Mouse (Mus musculus): ENCODE measurements around the gene Arhgap28. TPM values are rescaled to one million over a fixed set of nuclear protein-coding genes. Genes with fewer than 3 reads are reported as not detected.

The Arhgap28 gene
- 0.83 and 1.0 TPM in 2 replicates for polyA plus RNA-seq (2012; ENCODE audit: insufficient read depth, insufficient read length, missing spikeins)

DNA sequence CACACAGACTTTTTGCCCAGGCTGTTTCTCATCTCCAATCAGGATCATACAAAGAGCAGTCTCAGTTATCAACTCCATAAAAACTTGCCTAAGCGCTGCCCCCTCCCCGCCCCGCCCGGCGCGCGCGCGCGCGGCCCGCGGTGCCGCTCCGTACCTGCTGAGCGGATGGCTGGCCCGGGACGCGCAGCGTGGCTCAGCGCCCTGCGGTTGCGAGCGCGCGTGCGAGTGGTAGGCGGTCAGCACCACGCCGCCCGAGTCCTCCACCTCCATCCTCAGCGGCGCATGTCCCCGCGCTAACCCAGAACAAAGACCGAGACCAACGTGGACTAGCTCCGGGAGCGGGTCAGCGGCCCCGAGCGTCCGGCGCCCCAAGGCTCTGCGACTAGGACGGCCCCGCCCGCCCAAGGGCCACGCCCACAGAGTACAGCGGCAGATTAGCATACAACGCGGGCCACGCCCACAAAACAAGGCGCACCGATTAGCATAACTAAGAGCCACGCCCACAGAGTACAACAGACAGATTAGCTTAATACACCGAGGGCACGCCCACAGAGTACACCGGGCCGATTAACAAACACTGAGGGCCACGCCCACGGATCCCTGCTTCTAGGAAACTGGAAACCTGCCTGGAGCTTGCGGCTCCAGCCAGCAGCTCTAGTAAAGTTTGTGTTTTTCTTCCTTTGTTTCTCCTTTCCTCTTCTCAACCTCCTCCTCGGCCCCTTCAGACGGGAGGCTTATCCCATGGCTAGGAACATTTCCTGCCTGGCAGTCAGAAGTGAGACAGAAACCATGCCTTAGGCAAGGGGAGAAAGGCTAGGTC lies at the start of gene Arhgap28:
Gene Arhgap28, minus strand, starts transcription at position 380 of the 820 bp plus-strand sequence.
- no peaks in the 10 kb centered on the region; the same call in 1 of the 2 replicates for H3K4me1 ChIP-seq (ENCODE audit: control insufficient read depth, insufficient read depth, insufficient read length, low read length)
- peak within 1 kb of the TSS; percentile 90 for H3K4me3 ChIP-seq (ENCODE audit: insufficient read depth, low read depth, low read length)
- H3K27ac ChIP-seq (replicated peaks; ENCODE audit: low read depth, low read length): peak within 1 kb of the TSS; percentile 39; the same call in 1 of the 2 replicates

DNA sequence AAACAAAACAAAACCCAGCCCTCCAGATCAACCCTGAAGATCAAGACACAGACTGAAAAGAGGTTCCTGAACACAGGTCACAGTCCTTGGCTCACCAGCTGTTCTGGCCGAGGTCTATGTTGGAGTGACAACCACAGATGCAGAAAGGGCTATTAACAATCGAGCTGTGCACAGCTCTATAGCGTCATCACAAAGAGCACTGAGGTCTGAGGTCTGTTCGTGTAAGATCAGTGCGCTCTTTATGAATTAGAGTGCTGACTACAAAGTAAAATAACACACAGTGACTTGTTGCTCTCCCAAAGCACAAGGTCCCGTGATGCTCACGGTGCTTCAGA lies 42.4 kb upstream of the Arhgap28 start:
- no peak overlapping the region for H3K27ac ChIP-seq (replicated peaks; ENCODE audit: low read depth, low read length)
- H3K4me3 ChIP-seq (ENCODE audit: insufficient read depth, low read depth, low read length): no peak overlapping the region
- H3K4me1 ChIP-seq (ENCODE audit: control insufficient read depth, insufficient read depth, insufficient read length, low read length): no peaks in the 10 kb centered on the region

DNA sequence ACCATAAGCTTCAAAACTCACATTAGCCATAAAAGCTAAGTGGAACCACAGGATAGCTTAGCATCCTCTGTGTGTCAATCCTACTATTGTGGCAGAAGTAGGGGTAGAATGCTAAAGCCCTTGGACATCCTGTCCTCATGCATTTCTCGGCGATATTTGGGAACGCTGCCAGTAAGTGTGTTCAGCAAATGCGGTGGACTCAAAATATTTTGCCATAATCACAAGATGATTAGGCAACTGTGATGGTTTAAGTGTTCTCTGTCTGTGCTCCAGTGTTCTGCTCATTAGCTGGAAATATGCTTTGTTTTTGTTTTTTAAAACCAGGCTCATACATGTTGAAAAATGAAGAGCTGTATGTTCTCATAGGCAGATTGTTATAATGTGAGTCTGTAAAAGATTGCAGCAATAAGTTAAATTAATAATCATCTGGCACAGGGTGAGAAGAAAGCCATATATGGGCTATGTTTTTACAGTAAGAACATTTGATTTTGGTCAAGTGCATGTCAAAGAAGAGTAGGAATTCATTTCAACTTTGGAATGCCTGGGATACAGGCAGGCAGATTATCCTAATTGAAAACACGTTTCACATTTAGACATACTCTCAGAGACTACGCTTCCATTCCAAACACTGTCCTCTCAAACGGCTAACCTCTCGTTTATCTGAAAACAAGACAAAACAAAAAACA lies 41.9 kb upstream of the Arhgap28 start:
- Histone ChIP-seq H3K4me1 (ENCODE audit: control insufficient read depth, insufficient read depth, insufficient read length, low read length) (no peaks in the 10 kb centered on the region), H3K4me3 (ENCODE audit: insufficient read depth, low read depth, low read length) (no peak overlapping the region), H3K27ac (replicated peaks; ENCODE audit: low read depth, low read length) (no peak overlapping the region)

DNA sequence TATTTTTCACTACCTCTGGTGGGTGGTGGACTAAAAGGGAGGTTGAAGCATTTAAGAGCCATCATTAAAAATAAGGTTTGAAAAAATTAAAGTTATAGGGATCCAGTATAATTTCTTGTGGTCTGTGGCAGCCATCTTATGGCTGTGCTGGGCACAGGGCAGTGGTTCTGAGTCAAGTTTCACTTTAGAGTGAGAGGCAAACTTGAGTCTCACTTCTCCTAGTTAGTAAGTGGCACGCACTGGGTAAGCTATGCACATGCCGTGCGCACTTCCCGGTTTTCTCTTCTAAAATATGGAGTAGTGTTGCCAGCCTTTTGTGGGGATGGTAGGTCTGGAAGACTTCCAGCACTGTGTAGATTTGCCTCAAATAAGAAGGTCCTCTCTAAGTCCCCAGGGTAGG lies 38.5 kb upstream of the Arhgap28 start:
- Histone ChIP-seq H3K4me3 (ENCODE audit: insufficient read depth, low read depth, low read length) (no peak overlapping the region), H3K27ac (replicated peaks; ENCODE audit: low read depth, low read length) (no peak overlapping the region), H3K4me1 (ENCODE audit: control insufficient read depth, insufficient read depth, insufficient read length, low read length) (no peaks in the 10 kb centered on the region)

DNA sequence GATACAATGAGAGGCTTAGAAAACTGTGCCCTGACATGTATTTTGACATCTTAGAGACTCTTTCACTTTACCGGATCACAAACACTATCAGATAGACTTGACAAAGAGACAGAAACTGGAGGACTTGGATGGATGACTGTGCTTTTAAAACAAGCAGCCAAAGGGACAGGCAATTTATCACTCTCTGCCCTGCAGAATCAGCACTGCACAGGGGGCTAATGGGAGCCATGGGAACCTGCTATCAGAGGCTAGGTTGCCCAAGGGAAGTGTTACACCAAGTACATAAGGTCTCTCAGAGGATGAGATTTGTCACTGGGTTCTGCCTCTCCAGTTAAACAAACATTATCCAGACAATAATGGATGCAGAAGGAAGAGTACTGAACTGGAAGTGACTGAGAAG lies 33.1 kb upstream of the Arhgap28 start:
- Histone ChIP-seq H3K27ac (replicated peaks; ENCODE audit: low read depth, low read length) (no peak overlapping the region), H3K4me3 (ENCODE audit: insufficient read depth, low read depth, low read length) (no peak overlapping the region), H3K4me1 (ENCODE audit: control insufficient read depth, insufficient read depth, insufficient read length, low read length) (no peaks in the 10 kb centered on the region)

DNA sequence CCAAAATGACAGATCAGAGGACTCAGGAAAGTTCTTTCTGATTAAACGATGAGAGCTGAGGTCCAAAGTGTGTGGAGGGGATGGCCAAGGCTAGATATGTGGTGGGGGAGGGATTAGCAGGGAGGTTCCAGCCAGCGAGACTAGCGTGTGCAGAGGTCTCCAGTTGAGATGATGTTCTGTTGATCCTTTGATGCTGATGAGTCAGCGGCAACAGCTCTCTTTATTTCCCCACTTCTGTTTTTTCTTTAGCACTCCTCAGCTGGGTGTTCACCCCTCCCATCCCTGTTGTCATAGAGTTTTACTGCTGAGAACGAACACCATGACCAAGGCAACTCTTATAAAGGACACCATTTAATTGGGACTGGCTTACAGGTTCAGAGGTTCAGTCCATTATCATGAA lies 25.6 kb upstream of the Arhgap28 start:
- Histone ChIP-seq H3K4me3 (ENCODE audit: insufficient read depth, low read depth, low read length) (no peak overlapping the region), H3K27ac (replicated peaks; ENCODE audit: low read depth, low read length) (no peak overlapping the region), H3K4me1 (ENCODE audit: control insufficient read depth, insufficient read depth, insufficient read length, low read length) (no peaks in the 10 kb centered on the region)

DNA sequence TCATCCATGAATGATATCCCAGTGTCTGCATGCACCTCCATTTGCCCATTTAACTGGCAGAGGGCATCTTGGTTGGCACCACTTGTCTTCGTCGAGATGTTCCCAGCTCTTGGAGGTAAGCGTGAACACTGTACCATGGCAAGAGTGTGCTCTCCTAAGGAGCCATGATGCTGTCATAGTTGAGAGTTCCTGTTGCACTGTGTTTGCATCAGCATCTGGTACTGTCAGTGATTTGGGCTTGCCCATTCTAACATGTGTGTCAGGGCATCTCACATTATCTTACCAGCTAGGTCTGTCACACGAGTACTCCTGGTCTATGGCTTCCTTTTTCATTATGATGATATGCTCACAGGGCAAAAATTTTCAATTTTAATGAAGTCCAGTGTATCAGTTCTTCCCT lies 24.6 kb upstream of the Arhgap28 start:
- no peak overlapping the region for H3K4me3 ChIP-seq (ENCODE audit: insufficient read depth, low read depth, low read length)
- H3K4me1 ChIP-seq (ENCODE audit: control insufficient read depth, insufficient read depth, insufficient read length, low read length): no peaks in the 10 kb centered on the region
- no peak overlapping the region for H3K27ac ChIP-seq (replicated peaks; ENCODE audit: low read depth, low read length)

DNA sequence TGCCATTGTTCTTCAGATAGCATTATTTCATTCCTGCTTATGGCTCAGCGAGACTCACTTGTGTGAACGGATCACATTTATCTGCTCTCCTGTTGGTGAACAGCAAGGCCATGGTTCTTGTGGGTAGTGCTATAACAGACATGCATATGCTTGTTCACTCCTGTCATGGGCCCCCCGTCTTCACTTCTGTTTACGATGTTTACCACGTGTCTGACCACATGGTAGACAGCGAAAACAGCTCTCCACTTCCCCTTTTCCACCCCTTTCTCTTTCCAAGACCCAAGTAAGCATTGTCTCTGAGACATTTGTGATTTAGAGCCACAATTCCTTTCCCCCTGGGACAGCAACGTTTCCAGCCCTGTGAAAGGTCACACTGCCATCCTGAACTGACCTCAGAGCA lies 20.4 kb upstream of the Arhgap28 start:
- Histone ChIP-seq H3K27ac (replicated peaks; ENCODE audit: low read depth, low read length) (no peak overlapping the region), H3K4me3 (ENCODE audit: insufficient read depth, low read depth, low read length) (no peak overlapping the region), H3K4me1 (ENCODE audit: control insufficient read depth, insufficient read depth, insufficient read length, low read length) (no peaks in the 10 kb centered on the region)

DNA sequence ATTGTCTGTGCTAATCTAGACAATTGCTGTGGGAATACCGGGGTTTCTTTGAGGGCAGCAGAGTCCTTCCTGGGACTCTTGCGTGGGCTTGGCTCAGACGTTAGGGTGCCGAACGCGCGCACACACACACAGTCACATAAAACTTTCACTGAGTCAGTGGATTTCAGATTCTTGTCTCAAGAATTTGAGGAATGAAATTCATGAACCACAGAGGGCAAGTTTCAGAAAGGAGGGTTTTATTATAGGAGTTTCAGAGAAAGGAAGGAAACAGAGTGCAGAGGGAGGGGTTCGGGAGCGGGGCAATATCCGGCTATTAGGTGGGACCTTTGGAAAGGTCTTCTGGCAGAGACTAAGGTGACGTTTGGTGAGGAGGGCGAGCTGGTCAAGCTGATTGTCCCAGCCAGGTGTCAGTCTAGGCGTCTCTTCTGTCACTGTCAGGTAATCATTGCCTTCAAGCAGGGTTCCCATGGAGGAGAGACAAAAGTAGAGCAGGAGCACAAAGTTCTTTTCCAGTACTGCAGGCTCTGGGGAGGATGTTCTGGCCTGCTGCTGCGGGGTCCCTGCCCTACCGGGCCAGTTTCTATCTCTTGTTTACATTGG lies 15.6 kb upstream of the Arhgap28 start:
- Histone ChIP-seq H3K4me1 (ENCODE audit: control insufficient read depth, insufficient read depth, insufficient read length, low read length) (no peaks in the 10 kb centered on the region), H3K27ac (replicated peaks; ENCODE audit: low read depth, low read length) (no peak overlapping the region)

DNA sequence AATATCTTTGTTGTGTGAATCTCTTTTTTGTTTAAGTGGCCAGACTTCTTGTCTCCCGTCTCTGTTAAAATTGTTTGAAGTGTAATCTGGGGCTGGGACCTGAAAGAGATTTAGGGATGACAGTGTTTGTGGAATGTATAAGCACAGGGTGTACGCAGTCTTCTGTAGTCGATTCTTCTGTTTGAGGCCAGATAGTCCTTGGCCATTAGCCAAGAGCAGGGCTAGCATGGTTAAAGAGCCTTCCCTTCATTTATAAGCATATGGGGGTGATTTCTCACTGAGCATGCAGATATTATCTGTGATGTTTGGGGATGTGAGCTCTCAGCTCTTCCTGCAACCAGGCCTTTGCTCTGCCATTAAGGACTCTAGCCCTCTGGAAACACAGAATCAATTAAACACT lies 13.2 kb upstream of the Arhgap28 start:
- H3K27ac ChIP-seq (replicated peaks; ENCODE audit: low read depth, low read length): no peak overlapping the region
- H3K4me3 ChIP-seq (ENCODE audit: insufficient read depth, low read depth, low read length): no peak overlapping the region
- no peaks in the 10 kb centered on the region for H3K4me1 ChIP-seq (ENCODE audit: control insufficient read depth, insufficient read depth, insufficient read length, low read length)

More for the DNA sequence above, 15.6 kb upstream of the Arhgap28 start:
- H3K4me3 ChIP-seq (ENCODE audit: insufficient read depth, low read depth, low read length): no peak overlapping the region

DNA sequence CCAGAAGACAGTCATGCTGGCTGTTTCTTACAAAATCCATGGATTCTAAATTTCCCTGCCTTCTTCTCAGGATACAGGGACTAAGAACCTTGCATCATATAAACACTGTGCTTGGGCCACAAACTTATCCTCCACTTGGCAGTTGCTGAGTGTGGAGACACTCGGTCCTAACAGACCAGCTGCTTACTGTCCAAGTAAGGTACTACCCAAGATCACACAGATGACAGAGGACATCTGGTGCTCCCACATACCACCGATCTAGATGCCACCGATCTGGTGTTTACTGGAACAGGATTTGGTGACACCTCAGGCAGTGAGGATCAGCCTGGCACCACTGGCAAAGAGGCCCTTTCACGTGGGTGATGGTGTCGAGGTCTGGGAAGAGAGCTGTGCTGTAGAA lies 7.7 kb upstream of the Arhgap28 start:
- Histone ChIP-seq H3K4me1 (ENCODE audit: control insufficient read depth, insufficient read depth, insufficient read length, low read length) (no peaks in the 10 kb centered on the region), H3K4me3 (ENCODE audit: insufficient read depth, low read depth, low read length) (no peak overlapping the region), H3K27ac (replicated peaks; ENCODE audit: low read depth, low read length) (no peak overlapping the region)

DNA sequence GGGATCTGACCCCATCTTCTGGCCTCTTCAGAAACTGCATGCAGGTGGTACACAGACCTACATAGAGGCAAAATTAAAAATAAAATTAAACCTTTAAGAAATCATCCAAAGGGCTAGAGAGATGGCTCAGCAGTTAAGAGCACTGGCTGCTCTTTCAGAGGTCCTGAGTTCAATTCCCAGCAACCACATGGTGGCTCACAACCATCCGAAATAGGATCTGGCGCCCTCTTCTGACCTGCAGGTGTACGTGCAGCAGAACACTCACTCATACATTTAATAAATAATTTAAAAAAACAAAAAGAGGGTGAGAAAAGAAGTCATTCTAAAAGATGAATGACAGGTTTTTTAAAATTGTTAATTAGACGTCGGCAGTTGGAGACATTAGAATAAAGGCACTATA lies 6.1 kb upstream of the Arhgap28 start:
- Histone ChIP-seq H3K27ac (replicated peaks; ENCODE audit: low read depth, low read length) (no peak overlapping the region), H3K4me1 (ENCODE audit: control insufficient read depth, insufficient read depth, insufficient read length, low read length) (no peaks in the 10 kb centered on the region), H3K4me3 (ENCODE audit: insufficient read depth, low read depth, low read length) (no peak overlapping the region)

DNA sequence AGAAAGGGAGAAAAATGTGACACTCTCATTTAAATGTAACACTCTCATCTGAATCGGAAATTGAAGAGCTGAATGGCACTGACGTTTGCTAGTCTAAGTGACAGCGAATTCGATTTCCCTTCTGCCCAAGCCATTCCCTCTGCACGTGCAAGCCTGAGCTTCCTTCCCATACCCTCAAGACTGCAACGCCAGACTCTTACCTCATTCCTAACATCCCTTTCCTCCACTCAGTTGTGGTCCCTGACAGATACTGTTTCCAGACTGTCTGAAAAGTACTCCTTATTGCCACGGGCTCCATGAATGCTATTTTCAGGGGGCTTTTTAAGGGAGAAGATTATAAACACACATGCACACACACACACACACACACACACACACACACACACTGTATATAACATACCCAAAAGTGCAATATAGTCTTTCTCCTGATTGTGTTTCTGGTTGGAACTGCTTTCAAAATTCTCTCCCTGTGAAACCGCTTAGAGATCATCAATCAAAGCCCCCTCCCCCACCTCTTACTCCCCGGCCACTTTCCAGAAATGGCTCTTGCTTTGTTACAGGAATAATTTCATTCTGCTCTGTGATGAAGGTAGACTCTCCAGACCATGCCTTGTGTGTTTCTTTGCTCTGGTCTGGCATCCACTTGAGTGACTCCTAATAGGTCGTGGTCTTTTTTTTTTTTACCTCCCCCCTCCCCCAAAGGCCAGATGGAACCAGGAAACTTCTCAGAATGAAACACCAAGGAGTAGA lies 836 bp upstream of the Arhgap28 start:
- peak overlapping the region; percentile 90 for H3K4me3 ChIP-seq (ENCODE audit: insufficient read depth, low read depth, low read length)
- no peaks in the 10 kb centered on the region; the same call in 1 of the 2 replicates for H3K4me1 ChIP-seq (ENCODE audit: control insufficient read depth, insufficient read depth, insufficient read length, low read length)
- H3K27ac ChIP-seq (replicated peaks; ENCODE audit: low read depth, low read length): 0 out of 2 replicates have a peak overlapping the region, but pooled peaks have one; percentile 19

DNA sequence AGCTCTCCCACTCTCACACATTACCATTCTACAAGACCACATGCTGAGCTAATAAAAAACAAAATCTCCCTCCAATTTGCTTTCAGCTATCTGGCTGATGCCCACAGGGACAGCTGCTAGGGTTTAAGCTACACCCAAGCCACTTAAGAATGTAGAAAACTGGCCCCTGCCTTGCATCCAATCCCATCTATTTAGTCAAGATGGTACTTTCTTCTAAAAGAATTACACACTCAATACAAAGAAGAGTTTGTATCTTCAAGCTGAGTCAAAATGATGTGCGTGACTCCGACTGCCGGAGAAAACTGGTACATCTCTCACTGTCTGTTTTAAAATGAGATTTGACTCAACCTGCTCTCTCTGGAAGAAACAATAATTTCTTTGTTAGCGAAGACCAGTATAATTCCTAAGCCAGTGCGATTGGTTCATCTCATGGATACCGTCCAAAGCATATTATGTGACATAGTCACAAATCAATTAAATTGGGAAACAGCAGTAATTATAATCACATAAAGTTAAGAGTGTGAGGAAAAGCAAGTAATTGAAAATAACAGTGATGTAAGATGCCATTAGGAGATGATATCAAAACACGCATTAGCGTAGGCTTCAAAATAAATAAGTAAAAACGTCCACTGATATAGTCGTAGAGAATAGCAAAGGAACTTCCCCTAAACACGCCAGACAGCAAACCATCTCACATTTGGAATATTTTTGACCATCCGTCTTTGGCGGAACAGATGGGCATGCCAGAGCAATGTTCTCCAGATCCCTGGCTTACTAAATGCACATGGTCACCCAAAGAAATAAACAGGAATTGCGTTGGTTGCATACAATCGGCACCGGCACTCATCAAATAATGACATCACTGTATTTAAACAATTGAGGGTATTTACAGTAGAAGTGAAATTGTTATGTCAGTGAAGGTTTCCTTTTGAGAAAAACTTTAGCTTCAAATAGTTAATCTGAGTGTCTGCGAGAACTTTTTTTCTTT lies 1.0 kb downstream of the Arhgap28 start:
- Histone ChIP-seq H3K27ac (replicated peaks; ENCODE audit: low read depth, low read length) (no peak overlapping the region), H3K4me1 (ENCODE audit: control insufficient read depth, insufficient read depth, insufficient read length, low read length) (no peaks in the 10 kb centered on the region; the same call in 1 of the 2 replicates), H3K4me3 (ENCODE audit: insufficient read depth, low read depth, low read length) (peak overlapping the region; percentile 53; the same call in 1 of the 2 replicates)

Data from brown adipose tissue, adult 24 weeks (tissue).